Mouse (Mus musculus) heart, postnatal 36 days (tissue): ENCODE results near the gene Cpsf3. TPM values are rescaled to one million over a fixed set of nuclear protein-coding genes. Genes with fewer than 3 reads are reported as not detected.
A peak's percentile ranks its signal among the peaks of the same experiment; 100 is the strongest.

ENCODE experiments used
- DNase-seq, 2 experiments: peaks; one replicate each; pipeline ENCODE4 v3.0.0; 2021 to 2022
- intact Hi-C: fragments of 180-260 bp; cut with DNase I; formaldehyde crosslinking; loops from one replicate; pipeline ENCODE4 v1.15.1; 2025
- total RNA-seq, 2 experiments: library from RNA; stranded (reverse); gene quantifications; 2 replicates each; pipeline ENCODE4 v1.2.3; 2021

Gene Cpsf3
- total RNA-seq: 10 to 100 TPM; 37.3 to 37.7 TPM

GRCm38 (mm10) chr12:21284761-21285441, at the start of gene Cpsf3:
Cpsf3 (plus strand) TSS chr12:21285391.
- DNase-seq: no peak
- intact Hi-C loops: no loop called here

DNA sequence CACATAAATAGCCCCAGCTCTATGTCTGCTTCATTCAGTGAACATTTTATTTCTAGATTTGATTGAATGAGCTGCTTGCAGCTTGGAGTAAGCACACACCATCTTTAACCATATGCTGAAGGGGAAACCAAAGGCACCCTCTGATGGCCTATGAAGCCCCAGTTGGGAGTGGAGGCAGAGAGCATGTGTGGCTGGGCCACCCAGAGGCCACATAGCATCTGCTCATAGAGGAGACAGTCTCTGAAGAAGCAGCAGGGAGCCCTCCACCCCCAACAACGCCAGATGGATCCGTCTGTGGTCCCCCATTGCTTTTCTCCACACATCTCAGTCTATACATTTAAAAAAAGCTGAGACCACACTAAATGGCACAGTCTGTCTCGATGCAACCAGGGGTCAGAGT, 43.2 kb upstream of the Cpsf3 start:
- intact Hi-C loops: no loop called here
- DNase-seq: no peak

- intact Hi-C loops: no loop called here
- no peak for DNase-seq
Observed at GRCm38 (mm10) chr12:21244375-21244960, 40.7 kb upstream of the Cpsf3 start.

- intact Hi-C loops: no loop called here
- no peak for DNase-seq
Observed at GRCm38 (mm10) chr12:21247711-21248392, 37.3 kb upstream of the Cpsf3 start.

- DNase-seq: no peak
- intact Hi-C loops: no loop called here
Observed at GRCm38 (mm10) chr12:21260494-21261256, 24.5 kb upstream of the Cpsf3 start.

- intact Hi-C loops: no loop called here
- DNase-seq: no peak
Observed at GRCm38 (mm10) chr12:21261521-21261920, 23.7 kb upstream of the Cpsf3 start.

- intact Hi-C loops: loop anchor here (2.0 kb wide), 1 partner anchor 32 kb away; no protein-coding TSS in a partner anchor
- no peak for DNase-seq
Observed at GRCm38 (mm10) chr12:21263256-21263655, 21.9 kb upstream of the Cpsf3 start.

DNA sequence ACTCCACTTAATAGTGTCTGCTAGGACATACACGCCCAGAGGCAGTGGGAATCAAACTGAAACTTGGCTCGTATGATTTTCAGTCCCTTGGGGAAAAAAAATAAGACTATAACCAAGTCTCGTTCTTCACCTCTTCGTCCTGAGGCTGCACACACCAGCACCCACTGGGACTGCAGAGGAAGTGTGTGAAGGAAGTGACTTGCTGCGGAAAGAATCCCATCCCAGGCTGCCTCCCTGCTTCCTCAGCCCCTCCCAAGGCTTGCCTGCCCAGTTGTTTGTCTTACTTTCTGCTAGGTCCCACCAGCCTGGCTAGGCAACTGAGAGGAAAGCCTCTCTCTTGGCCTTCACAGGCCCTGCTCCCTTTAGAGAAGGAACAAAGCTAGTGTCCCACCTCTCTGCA, 20.9 kb upstream of the Cpsf3 start:
- intact Hi-C loops: no loop called here

GRCm38 (mm10) chr12:21264970-21265369, 20.2 kb upstream of the Cpsf3 start:
- no peak for DNase-seq
- intact Hi-C loops: loop anchor here (5.0 kb wide), 1 partner anchor 188 kb away; no protein-coding TSS in a partner anchor

More for the DNA sequence above, 20.9 kb upstream of the Cpsf3 start:
- peak; percentile 53 to 63 for DNase-seq

DNA sequence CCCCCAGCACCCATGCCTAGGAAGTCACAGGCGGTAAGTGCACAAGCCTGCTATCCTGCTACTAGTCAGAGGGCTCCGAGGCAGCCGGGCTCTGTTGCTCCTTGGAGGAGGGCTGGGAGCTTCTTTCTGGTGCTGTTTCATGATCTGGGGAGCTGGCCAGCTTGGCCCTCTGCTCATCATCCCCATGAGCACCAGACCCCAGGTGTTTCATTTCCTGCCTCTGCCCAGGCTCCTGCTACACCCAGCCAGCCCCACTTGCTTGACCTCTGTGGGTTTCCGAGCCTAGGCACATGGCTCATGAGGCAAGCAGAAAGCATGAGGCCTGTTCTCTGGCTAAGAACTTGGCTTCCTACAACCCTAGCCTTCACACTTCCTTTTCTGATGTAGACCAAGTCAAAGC, 19.7 kb upstream of the Cpsf3 start:
- DNase-seq: no peak
- intact Hi-C loops: loop anchor here (5.0 kb wide), 1 partner anchor 188 kb away; no protein-coding TSS in a partner anchor

- DNase-seq: peak; percentile 49 to 61
- intact Hi-C loops: loop anchor here (2.0 to 5.0 kb wide), 2 partner anchors 155 to 189 kb away; no protein-coding TSS in a partner anchor
Observed at GRCm38 (mm10) chr12:21265946-21266783, 19.0 kb upstream of the Cpsf3 start.

DNA sequence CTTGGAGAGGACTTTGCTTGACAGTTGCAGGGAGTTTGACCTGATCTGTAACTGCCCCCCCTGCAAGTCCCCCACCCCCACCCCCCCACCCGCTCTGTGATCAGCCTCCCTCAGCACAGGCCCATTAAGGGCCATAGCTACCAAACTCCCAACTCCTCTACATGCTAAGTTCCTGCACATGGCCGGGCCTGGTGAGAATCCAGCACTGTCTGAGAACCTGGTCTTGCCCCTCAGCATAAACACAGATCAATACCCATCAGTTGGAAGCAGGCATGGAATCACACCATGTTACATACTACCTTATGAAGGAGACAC, 18.4 kb upstream of the Cpsf3 start:
- no peak for DNase-seq
- intact Hi-C loops: loop anchor here (2.0 to 5.0 kb wide), 2 partner anchors 156 to 189 kb away; no protein-coding TSS in a partner anchor

DNA sequence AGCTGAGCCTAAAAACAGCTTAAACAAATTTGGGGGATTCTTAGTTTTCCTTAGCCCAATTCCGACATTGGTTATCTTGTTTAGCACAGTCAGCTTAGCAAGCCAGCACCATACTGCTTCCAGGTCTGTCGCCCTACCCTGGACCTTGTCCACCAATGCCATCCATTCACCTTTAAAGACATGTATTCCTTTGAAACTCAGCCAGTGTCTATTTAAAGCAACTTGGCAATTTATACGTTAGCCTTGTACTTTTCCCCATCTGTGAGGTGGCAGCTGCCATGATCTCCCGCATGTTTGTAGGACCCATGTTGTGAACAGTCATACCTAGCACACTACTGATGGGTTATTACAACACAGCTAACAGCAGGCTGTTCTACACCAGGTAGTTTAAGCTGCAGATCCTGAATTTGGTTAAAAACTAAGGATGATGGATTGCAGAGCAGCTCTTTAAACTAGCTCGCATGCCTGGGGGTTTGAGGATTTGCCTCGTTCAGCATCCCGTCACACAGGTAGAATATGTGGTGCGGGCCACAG, 17.0 kb upstream of the Cpsf3 start:
- DNase-seq: no peak
- intact Hi-C loops: loop anchor here (5.0 kb wide), 1 partner anchor 191 kb away; no protein-coding TSS in a partner anchor

DNA sequence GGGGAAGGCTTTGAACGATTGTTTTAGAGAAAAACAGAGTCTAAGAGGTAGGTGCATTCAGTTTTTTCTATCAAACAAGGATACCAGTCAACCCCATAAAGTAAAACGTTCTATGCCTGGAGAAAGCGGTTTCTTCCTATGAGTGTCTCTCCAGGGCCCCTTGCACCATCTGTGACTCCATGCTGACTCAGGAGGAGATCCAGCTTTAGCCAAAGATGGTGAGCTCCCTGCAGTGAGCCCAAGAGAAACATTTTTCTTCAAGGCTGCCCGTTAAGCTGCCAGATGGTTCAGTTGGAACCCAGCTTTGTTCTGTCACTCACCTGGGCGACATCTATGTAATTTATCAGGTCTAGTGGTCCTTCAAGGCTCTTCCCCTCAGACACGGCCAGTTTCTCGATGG, 10.7 kb upstream of the Cpsf3 start:
- intact Hi-C loops: no loop called here
- DNase-seq: no peak

GRCm38 (mm10) chr12:21277352-21277864, 7.8 kb upstream of the Cpsf3 start:
- intact Hi-C loops: no loop called here
- no peak for DNase-seq

DNA sequence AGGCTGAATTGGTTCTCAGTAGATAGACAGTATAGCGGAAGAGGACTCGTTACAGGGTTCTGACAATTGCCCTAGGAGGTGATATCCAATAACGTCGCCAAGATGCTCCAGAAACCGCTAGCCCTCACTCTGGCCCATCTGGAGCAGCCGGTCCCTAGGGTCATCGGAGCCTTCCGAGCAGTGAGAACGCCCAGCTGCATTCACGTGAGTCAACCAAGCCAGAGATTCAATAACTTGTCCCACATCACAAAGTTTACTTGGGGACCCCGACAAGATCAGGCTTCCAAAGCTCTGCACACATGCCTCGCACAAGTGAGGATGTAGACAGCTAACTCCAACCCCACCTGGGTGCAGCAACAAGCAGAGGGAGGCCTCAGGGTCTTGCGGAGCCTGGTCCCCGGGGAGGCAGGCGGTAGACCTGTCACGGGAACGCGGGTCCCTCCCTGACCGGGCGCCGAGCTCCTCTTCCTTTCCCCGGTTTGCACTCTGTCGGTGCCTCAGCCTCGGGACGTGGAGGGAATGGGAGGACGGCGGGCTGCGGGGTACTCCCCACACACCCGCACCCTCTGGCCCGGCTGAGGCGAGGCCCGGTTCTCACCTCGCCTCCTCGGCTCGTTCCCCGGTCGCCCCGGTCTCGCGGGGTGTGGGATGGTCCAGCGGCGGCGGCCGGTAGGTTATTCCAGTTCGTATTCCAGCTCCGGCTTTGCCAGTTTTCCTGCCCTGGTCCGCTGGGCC, 484 bp downstream of the Cpsf3 start:
- intact Hi-C loops: loop anchor here (2.0 kb wide), 2 partner anchors 31 to 131 kb away; partner anchors contain the start of genes Iah1 and Ywhaq

GRCm38 (mm10) chr12:21286243-21286622, 1.0 kb downstream of the Cpsf3 start, which contains the start of gene Itgb1bp1:
Itgb1bp1 (minus strand) TSS chr12:21286284.
- intact Hi-C loops: loop anchor here (2.0 kb wide), 2 partner anchors 31 to 131 kb away; partner anchors contain the start of genes Iah1 and Ywhaq
- DNase-seq: peak in 1 of 2 experiments; percentile 99

More for the DNA sequence above, 484 bp downstream of the Cpsf3 start:
- DNase-seq: peak in 1 of 2 experiments; percentile 99
